Mouse (Mus musculus) heart, adult 2 months (tissue): ENCODE results near the gene Cct7.

ENCODE experiments used
- CTCF ChIP-seq: fragments of 200-600 bp; IDR thresholded peaks from 2 replicates; pipeline ENCODE4 v1.8.1; 2022; ENCODE audit warnings: antibody characterized with exemption, mild to moderate bottlenecking, moderate library complexity
- EP300 ChIP-seq: fragments of 200-500 bp; IDR thresholded peaks from 2 replicates; pipeline ENCODE4 v1.6.1; 2011; ENCODE audit warnings: low read depth, low read length, control low read depth; ENCODE audit not compliant: insufficient read depth
- POLR2A ChIP-seq: fragments of 200-500 bp; IDR thresholded peaks from 2 replicates; pipeline ENCODE4 v1.6.1; 2011; ENCODE audit warnings: mild to moderate bottlenecking, low read depth, low read length, control low read depth; ENCODE audit not compliant: insufficient read depth

DNA sequence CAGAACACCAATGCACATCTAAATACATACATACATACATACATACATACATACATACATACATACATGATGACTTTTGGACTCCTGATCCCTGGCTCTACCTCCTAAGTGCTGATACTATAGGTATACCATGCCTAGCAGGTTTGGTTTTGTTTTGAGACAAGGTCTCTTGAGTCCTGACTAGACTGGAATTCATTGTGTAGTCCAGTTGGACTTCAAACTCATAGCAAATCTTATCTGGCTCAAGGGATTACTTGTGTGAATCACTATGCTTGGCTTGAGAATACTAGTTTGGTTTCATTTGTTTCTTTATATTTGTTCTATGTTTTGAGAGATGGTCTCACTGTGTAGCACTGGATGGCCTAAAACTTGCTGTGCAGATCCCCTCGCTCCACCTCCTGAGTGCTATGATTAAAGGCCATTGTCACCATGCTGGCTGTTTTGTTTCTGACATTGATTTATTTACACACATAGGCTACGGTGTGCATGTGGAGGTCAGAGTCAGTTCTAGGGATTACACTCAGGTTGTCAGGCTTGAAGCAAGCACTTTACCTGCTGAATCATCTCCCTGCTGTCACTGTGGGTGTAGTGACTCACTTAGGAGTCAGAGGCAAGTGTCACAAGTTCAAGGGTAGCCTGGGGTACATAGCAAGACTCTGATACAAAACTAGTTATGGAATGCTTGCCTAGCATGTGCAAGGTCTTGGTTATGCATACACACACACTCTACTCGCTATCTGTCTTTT, 7.7 kb upstream of the Cct7 start:
- TF ChIP-seq CTCF (no peak), POLR2A (no peak), EP300 (no peak)
